9 mouse cellular contexts compared by ENCODE assay signal in the genomic region with DNA sequence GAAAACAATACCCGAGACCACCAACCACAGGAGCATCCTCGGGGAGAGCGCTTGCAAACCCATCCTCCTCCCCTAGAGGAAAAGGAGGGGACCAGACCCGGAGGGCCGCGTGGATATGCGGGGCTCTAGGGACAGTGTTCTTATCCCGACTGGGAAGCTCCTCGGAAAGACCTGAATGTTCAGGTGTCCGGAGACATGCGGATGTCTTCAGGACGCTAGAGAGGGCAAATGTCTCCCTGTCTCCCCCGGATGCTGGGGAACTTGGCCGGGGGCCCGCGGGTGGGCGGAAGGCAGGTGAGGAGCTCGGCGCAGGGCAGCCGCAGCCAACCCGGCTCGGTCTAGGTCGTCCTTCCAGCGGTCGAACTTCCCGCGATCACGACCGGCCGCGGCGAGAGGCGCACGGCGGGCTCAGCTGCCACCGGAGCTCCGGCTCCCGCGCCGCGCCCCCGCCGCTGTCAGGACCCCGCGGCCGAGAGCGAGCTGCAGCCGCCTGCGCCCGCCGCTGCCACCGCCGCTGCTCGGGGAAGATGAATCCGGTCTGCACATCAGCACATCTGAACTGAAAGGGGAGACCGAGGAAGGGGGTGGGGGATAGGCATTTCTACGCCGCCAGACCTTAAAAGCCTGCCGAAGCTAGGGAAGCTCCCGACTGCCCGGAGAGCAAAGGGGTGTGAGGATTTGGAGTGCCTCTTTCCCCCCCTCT. TPM values are rescaled to one million over a fixed set of nuclear protein-coding genes. Genes with fewer than 3 reads are reported as not detected.
DNase-seq lines count a peak whose midpoint lies in the region; ATAC-seq and TF ChIP-seq lines count a peak whose summit lies in the region.
"Had no signal": no experiment of that assay in that cellular context is flagged by ENCODE, and none has a peak within 500 bp of the region (broad histone marks: within the 10 kb centered on the region; RNA-seq: fewer than 3 reads in every experiment).

No protein-coding gene starts in this region.

- peak overlapping the region; percentile 24 for H3ac ChIP-seq in myocyte (ENCODE audit: control insufficient read depth, insufficient read length)

- H3K27me3 ChIP-seq in intestine, embryonic 15.5 days (replicated peaks): no peaks in the 10 kb centered on the region
- peaks cover 10% of the 10 kb centered on the region; the same call in 1 of the 2 replicates for H3K27me3 ChIP-seq in liver, adult 2 months (ENCODE audit: control insufficient read depth, insufficient read depth, low read length)
- H3K27me3 ChIP-seq in myocyte (ENCODE audit: control insufficient read depth, insufficient read depth, insufficient read length): peaks cover 19% of the 10 kb centered on the region

- no peaks in the 10 kb centered on the region for H3K36me3 ChIP-seq in intestine, embryonic 15.5 days
- H3K36me3 ChIP-seq in liver, adult 2 months (ENCODE audit: control insufficient read depth, insufficient read depth, low read length): no peaks in the 10 kb centered on the region
- no peaks in the 10 kb centered on the region for H3K36me3 ChIP-seq in myocyte (ENCODE audit: control insufficient read depth, insufficient read depth)

- peak; percentile 72 for ATAC-seq in intestine, embryonic 15.5 days
- ATAC-seq in inflammation-experienced regulatory T-cells, adult 6 months: no peak

- no peak for TF ChIP-seq POLR2A in cortical plate, adult 2 months (IDR thresholded peaks at IDR 0.05; ENCODE audit: extremely low read depth, insufficient read depth, low read length)
- no peak for TF ChIP-seq POLR2A in liver, adult 2 months (IDR thresholded peaks at IDR 0.05; ENCODE audit: extremely low read depth, insufficient read depth, low read length)
- no peak for TF ChIP-seq POLR2A in myocyte (IDR thresholded peaks at IDR 0.05; ENCODE audit: insufficient read length, low read depth)

- H3K4me2 ChIP-seq in intestine, embryonic 15.5 days (replicated peaks): peak overlapping the region; percentile 100
- peak overlapping the region; percentile 83 for H3K4me2 ChIP-seq in myocyte (ENCODE audit: low read depth)

- H3K9ac ChIP-seq in intestine, embryonic 15.5 days: peak overlapping the region; percentile 53
- no peak overlapping the region; the same call in 1 of the 2 replicates for H3K9ac ChIP-seq in liver, adult 2 months (ENCODE audit: low read depth, low read length)

- H3K27ac ChIP-seq in cortical plate, adult 2 months (ENCODE audit: insufficient read depth, low read length): no peak overlapping the region
- H3K27ac ChIP-seq in intestine, embryonic 15.5 days: no peak overlapping the region
- no peak overlapping the region for H3K27ac ChIP-seq in liver, adult 2 months (replicated peaks; ENCODE audit: insufficient read depth, low read depth, low read length)
- H3K27ac ChIP-seq: macrophage had no signal

- DNase-seq in ovary, postnatal 10 days (ENCODE audit: low spot score): peak; percentile 14
- no peak for DNase-seq in ovary, adult 18-20 months (ENCODE audit: low spot score)
- DNase-seq in gastrocnemius, postnatal 14 days: peak; percentile 38
- DNase-seq in liver, adult 2 months (ENCODE audit: extremely low read depth, low read depth, low spot score): no peak

- H3K4me1 ChIP-seq in cortical plate, adult 2 months (ENCODE audit: control insufficient read depth, insufficient read depth, low read length): no peaks in the 10 kb centered on the region
- peaks cover 3% of the 10 kb centered on the region; the same call in 1 of the 2 replicates for H3K4me1 ChIP-seq in intestine, embryonic 15.5 days (replicated peaks)
- H3K4me1 ChIP-seq in liver, adult 2 months (ENCODE audit: control insufficient read depth, insufficient read depth, low read length): peaks cover 2% of the 10 kb centered on the region

- H3K4me3 ChIP-seq in cortical plate, adult 2 months (ENCODE audit: insufficient read depth, low read length): peak overlapping the region; percentile 60
- peak overlapping the region; percentile 64 for H3K4me3 ChIP-seq in intestine, embryonic 15.5 days (replicated peaks)
- peak overlapping the region; percentile 48; the same call in 1 of the 2 replicates for H3K4me3 ChIP-seq in liver, adult 2 months (ENCODE audit: insufficient read depth, low read depth, low read length)
- H3K4me3 ChIP-seq in myocyte: peak overlapping the region; percentile 6

- no peaks in the 10 kb centered on the region for H3K9me3 ChIP-seq in intestine, embryonic 15.5 days

- intact Hi-C loops in gastrocnemius, postnatal 14 days (cut with DNase I; ENCODE audit: low total_unique reads): loop anchor here (10.0 kb wide), 1 partner anchor 339 kb away; no protein-coding TSS in a partner anchor

- under 1% methylated on average over 61 of the region's 61 CpGs for WGBS in intestine, embryonic 15.5 days
- WGBS in liver, adult 2 months: under 1% methylated on average over 60 of the region's 61 CpGs

- no peaks in the 10 kb centered on the region for H3K79me2 ChIP-seq in liver, adult 2 months (ENCODE audit: control insufficient read depth, insufficient read depth, low read length)
- no peaks in the 10 kb centered on the region for H3K79me2 ChIP-seq in myocyte (ENCODE audit: control insufficient read depth, insufficient read depth)

- TF ChIP-seq CTCF in cortical plate, adult 2 months (IDR thresholded peaks at IDR 0.05; ENCODE audit: extremely low read depth, insufficient read depth, low read length): no peak
- TF ChIP-seq CTCF in liver, adult 2 months (IDR thresholded peaks at IDR 0.05; ENCODE audit: low read depth, low read length): no peak

TF ChIP-seq in myocyte, 11 proteins besides CTCF, POLR2A, EP300 and RAD21:
- TF ChIP-seq MYOD1 (IDR thresholded peaks at IDR 0.05; ENCODE audit: control insufficient read depth in 1 of 3, insufficient read length in 2 of 3, low read depth in 2 of 3): no peak
- TF ChIP-seq REST (IDR thresholded peaks at IDR 0.05; ENCODE audit: insufficient read depth, insufficient read length): no peak
- no peak for TF ChIP-seq SRF (IDR thresholded peaks at IDR 0.05; ENCODE audit: control insufficient read depth, insufficient read length, low read depth)
- no peak for TF ChIP-seq TCF3 (IDR thresholded peaks at IDR 0.05; ENCODE audit: insufficient read length, low read depth)
- no peak for TF ChIP-seq CEBPB (IDR thresholded peaks at IDR 0.05; ENCODE audit: insufficient read depth, poor library complexity, severe bottlenecking)
- TF ChIP-seq MAX (IDR thresholded peaks at IDR 0.05; ENCODE audit: low read depth): no peak
- no peak for TF ChIP-seq POLR2AphosphoS2 (IDR thresholded peaks at IDR 0.05; ENCODE audit: insufficient read length, low read depth)
- no peak for TF ChIP-seq E2F4 (IDR thresholded peaks at IDR 0.05; ENCODE audit: insufficient read depth)
- no peak for TF ChIP-seq USF1 (IDR thresholded peaks at IDR 0.05; ENCODE audit: low read depth)
- TF ChIP-seq TCF12 (IDR thresholded peaks at IDR 0.05; ENCODE audit: insufficient read depth, poor library complexity, severe bottlenecking): no peak
- no peak for TF ChIP-seq MYOG (IDR thresholded peaks at IDR 0.05; ENCODE audit: control insufficient read depth in 1 of 3, insufficient read depth in 1 of 3, insufficient read length in 2 of 3, low read depth in 2 of 3)

RNA-seq across cellular contexts. Expression of a gene that starts 0.6 kb away (rescaled TPM):
- polyA plus RNA-seq in cortical plate, adult 2 months (2012; rRNA removed): 0.61 TPM in 2 replicates
- total RNA-seq in gastrocnemius, postnatal 14 days (2021): 1 to 10 TPM; 2.0 to 2.9 TPM
- 1.1 TPM in 2 replicates for polyA plus RNA-seq in intestine, embryonic 15.5 days (2015; fragmentation: Nextera tagmentation; extraction: Ambion mirVana)
- under 0.01 and 0.07 TPM in 2 replicates for total RNA-seq in liver, adult 2 months (2014; rRNA removed)
- polyA plus RNA-seq in liver, adult 2 months (2012; rRNA removed): not detected in 2 replicates
- polyA plus RNA-seq in myocyte (2012; fragmentation: generic; extraction: Trizol): 0.01 TPM
- polyA plus RNA-seq in inflammation-experienced regulatory T-cells, adult 6 months (2017; shearing (Covaris generic)): not detected
- polyA plus RNA-seq: macrophage had no signal

Comparison
In these comparisons a context has a peak if more than half of its experiments do, and no peak if none do; other contexts are left out.
1. DNase-seq: peak in ovary, postnatal 10 days (single experiment) and gastrocnemius, postnatal 14 days (single experiment); none in ovary, adult 18-20 months (single experiment) and liver, adult 2 months (single experiment).
2. H3K4me3 ChIP-seq: peak in every context shown above with its lines; median percentile 64 in intestine, embryonic 15.5 days; 60 in cortical plate, adult 2 months; 48 in liver, adult 2 months; 6 in myocyte.